10 mouse cellular contexts compared by ENCODE assay signal in the genomic region with DNA sequence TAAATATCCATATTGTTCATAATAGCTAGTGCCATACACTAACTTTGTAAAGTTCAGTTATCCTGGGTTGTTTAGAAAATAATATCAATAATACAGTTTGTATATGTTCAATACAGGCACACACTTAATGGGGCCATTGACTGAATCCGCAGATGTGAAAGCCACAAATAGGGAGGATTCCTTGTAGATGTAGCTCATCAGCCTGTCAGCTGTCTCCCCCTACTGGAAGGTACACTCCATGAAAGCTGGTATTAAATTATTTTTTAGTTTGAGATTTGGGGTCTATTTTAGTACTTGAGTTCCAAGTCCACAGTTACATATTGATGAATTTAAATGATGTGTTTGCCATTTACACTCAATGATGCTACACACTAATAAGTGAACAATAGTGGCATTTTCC. TPM values are rescaled to one million over a fixed set of nuclear protein-coding genes. Genes with fewer than 3 reads are reported as not detected.
DNase-seq lines count a peak whose midpoint lies in the region; ATAC-seq and TF ChIP-seq lines count a peak whose summit lies in the region.
"Had no signal": no experiment of that assay in that cellular context is flagged by ENCODE, and none has a peak within 500 bp of the region (broad histone marks: within the 10 kb centered on the region; RNA-seq: fewer than 3 reads in every experiment).

No protein-coding gene starts in this region.

- DNase-seq in hindbrain, postnatal 0 days (ENCODE audit: low spot score) = peak; percentile 53
- peak; percentile 10 for DNase-seq in thymus, postnatal 4 days
- no peak for DNase-seq in thymus, adult 18-20 months
- peak; percentile 33 for DNase-seq in splenic B cell, adult 2 months (ENCODE audit: low read depth, low spot score)
- DNase-seq in testis, postnatal 10 days (ENCODE audit: low spot score) = no peak
- no peak for DNase-seq in left cerebral cortex, adult 11 months (ENCODE audit: low spot score)

- H3K9ac ChIP-seq in hindbrain, postnatal 0 days (replicated peaks; ENCODE audit: low read length) = no peak overlapping the region
- no peak overlapping the region for H3K9ac ChIP-seq in hindbrain, embryonic 16.5 days (ENCODE audit: low read depth, low read length)
- H3K9ac ChIP-seq: liver, embryonic 15.5 days had no signal

- no peak overlapping the region for H3K4me2 ChIP-seq in hindbrain, postnatal 0 days (ENCODE audit: low read depth, low read length)
- no peak overlapping the region for H3K4me2 ChIP-seq in hindbrain, embryonic 16.5 days (ENCODE audit: low read length)
- H3K4me2 ChIP-seq: liver, embryonic 15.5 days had no signal

- ATAC-seq in hindbrain, postnatal 0 days = no peak
- no peak for ATAC-seq in hindbrain, embryonic 16.5 days
- ATAC-seq in common myeloid progenitor, adult 5-6 weeks (replicated peaks; ENCODE audit: low read depth, poor library complexity, severe bottlenecking) = peak; percentile 95

- no peaks in the 10 kb centered on the region for H3K9me3 ChIP-seq in hindbrain, postnatal 0 days (ENCODE audit: low read length)
- no peaks in the 10 kb centered on the region for H3K9me3 ChIP-seq in hindbrain, embryonic 16.5 days (ENCODE audit: control insufficient read depth, low read length)
- H3K9me3 ChIP-seq: liver, embryonic 15.5 days had no signal

- no peaks in the 10 kb centered on the region for H3K27me3 ChIP-seq in hindbrain, postnatal 0 days (ENCODE audit: insufficient read depth, low read length)
- H3K27me3 ChIP-seq in hindbrain, embryonic 16.5 days (replicated peaks; ENCODE audit: control insufficient read depth, insufficient read depth, low read length) = no peaks in the 10 kb centered on the region
- H3K27me3 ChIP-seq in splenic B cell, adult 2 months (ENCODE audit: control insufficient read depth, insufficient read depth, low read length, poor library complexity, severe bottlenecking) = no peaks in the 10 kb centered on the region
- H3K27me3 ChIP-seq: liver, embryonic 15.5 days had no signal

- H3K4me3 ChIP-seq in hindbrain, postnatal 0 days (ENCODE audit: low read length) = no peak overlapping the region
- no peak overlapping the region for H3K4me3 ChIP-seq in hindbrain, embryonic 16.5 days (ENCODE audit: low read length)
- H3K4me3 ChIP-seq: liver, embryonic 15.5 days had no signal

- 36% methylated on average over 1 of the region's 1 CpGs for WGBS in hindbrain, postnatal 0 days
- 39% methylated on average over 1 of the region's 1 CpGs for WGBS in hindbrain, embryonic 16.5 days

- no peaks in the 10 kb centered on the region for H3K36me3 ChIP-seq in hindbrain, postnatal 0 days (ENCODE audit: insufficient read depth, low read length)
- H3K36me3 ChIP-seq in hindbrain, embryonic 16.5 days (ENCODE audit: control insufficient read depth, insufficient read depth, low read length) = no peaks in the 10 kb centered on the region
- H3K36me3 ChIP-seq in splenic B cell, adult 2 months (ENCODE audit: control insufficient read depth, insufficient read depth, low read length, poor library complexity, severe bottlenecking) = no peaks in the 10 kb centered on the region
- H3K36me3 ChIP-seq: liver, embryonic 15.5 days had no signal

- no peak overlapping the region for H3K27ac ChIP-seq in hindbrain, postnatal 0 days
- H3K27ac ChIP-seq in hindbrain, embryonic 16.5 days (ENCODE audit: low read depth, low read length) = no peak overlapping the region
- H3K27ac ChIP-seq: liver, embryonic 15.5 days had no signal

- H3K4me1 ChIP-seq in hindbrain, postnatal 0 days (ENCODE audit: insufficient read depth, low read length) = no peaks in the 10 kb centered on the region
- H3K4me1 ChIP-seq in hindbrain, embryonic 16.5 days (ENCODE audit: control insufficient read depth, insufficient read depth, low read depth, low read length) = no peaks in the 10 kb centered on the region
- H3K4me1 ChIP-seq: liver, embryonic 15.5 days had no signal

- peak; percentile 68 for TF ChIP-seq CTCF in hindbrain, postnatal 0 days (IDR thresholded peaks at IDR 0.05; ENCODE audit: low read depth)

RNA-seq across cellular contexts. Expression of a gene that starts 17.0 kb away (rescaled TPM):
- total RNA-seq in hindbrain, postnatal 0 days (2014; rRNA removed) = 0.58 and 0.73 TPM in 2 replicates
- 0.55 and 0.59 TPM in 2 replicates for polyA plus RNA-seq in hindbrain, postnatal 0 days (2015; fragmentation: Nextera tagmentation; extraction: Ambion mirVana)
- polyA plus RNA-seq in hindbrain, embryonic 16.5 days (2015; fragmentation: Nextera tagmentation; extraction: Ambion mirVana) = 0.50 and 0.87 TPM in 2 replicates
- total RNA-seq in common myeloid progenitor, adult 5-6 weeks (2017) = 0.73 TPM in 1 of 2 replicates, not detected in the other

RNA-seq across cellular contexts. Expression of a gene that starts 22.6 kb away (rescaled TPM):
- not detected in 2 replicates for total RNA-seq in hindbrain, postnatal 0 days (2014; rRNA removed)
- polyA plus RNA-seq in hindbrain, postnatal 0 days (2015; fragmentation: Nextera tagmentation; extraction: Ambion mirVana) = not detected in 2 replicates
- polyA plus RNA-seq in hindbrain, embryonic 16.5 days (2015; fragmentation: Nextera tagmentation; extraction: Ambion mirVana) = not detected in 2 replicates
- total RNA-seq in common myeloid progenitor, adult 5-6 weeks (2017) = 0.29 and 1.2 TPM in 2 replicates
- polyA plus RNA-seq: testis, adult 2 months had no signal

RNA-seq across cellular contexts. Expression of a gene that starts 47.9 kb away (rescaled TPM):
- total RNA-seq in hindbrain, postnatal 0 days (2014; rRNA removed) = 190 and 198 TPM in 2 replicates
- polyA plus RNA-seq in hindbrain, postnatal 0 days (2015; fragmentation: Nextera tagmentation; extraction: Ambion mirVana) = 302 and 317 TPM in 2 replicates
- 428 and 438 TPM in 2 replicates for polyA plus RNA-seq in hindbrain, embryonic 16.5 days (2015; fragmentation: Nextera tagmentation; extraction: Ambion mirVana)
- 1.4 TPM in 1 of 2 replicates, not detected in the other for total RNA-seq in common myeloid progenitor, adult 5-6 weeks (2017)

Comparison
In these comparisons a context has a peak if more than half of its experiments do, and no peak if none do; other contexts are left out.
1. DNase-seq: peak in hindbrain, postnatal 0 days (single experiment), thymus, postnatal 4 days (single experiment) and splenic B cell, adult 2 months (single experiment); none in thymus, adult 18-20 months (0 of 2), testis, postnatal 10 days (single experiment) and left cerebral cortex, adult 11 months (single experiment).
2. RNA of a gene that starts 47.9 kb away (total RNA-seq): 190 to 198 TPM in hindbrain, postnatal 0 days; 1.4 TPM in common myeloid progenitor, adult 5-6 weeks; every median in the first group is over 10 times any median in the second.